Mouse (Mus musculus) hindbrain, embryonic 11.5 days (tissue): ENCODE results near the gene Nup85. TPM values are rescaled to one million over a fixed set of nuclear protein-coding genes. Genes with fewer than 3 reads are reported as not detected.

Experiments
- ATAC-seq: fragments of 200-750 bp; cut with Nextera tagmentation; 2 replicates; pipeline ENCODE4 v1.8.0; 2017; ENCODE audit warnings: mild to moderate bottlenecking, moderate TSS enrichment, moderate library complexity; ENCODE audit not compliant: low FRiP score
- DNase-seq: peaks from one replicate; pipeline ENCODE4 v3.0.0-alpha.2; 2015; ENCODE audit warnings: low spot score
- H3K27ac ChIP-seq: fragments of 300-500 bp; sonication (generic); 2 replicates; pipeline ENCODE4 v1.5.1; 2014; ENCODE audit warnings: mild to moderate bottlenecking, low read depth, low read length
- H3K27me3 ChIP-seq: fragments of 300-500 bp; sonication (generic); 2 replicates; pipeline ENCODE4 v1.6.1; 2014; ENCODE audit warnings: mild to moderate bottlenecking, low read length, moderate library complexity, mixed read lengths; ENCODE audit not compliant: control insufficient read depth, insufficient read depth
- H3K36me3 ChIP-seq: fragments of 300-500 bp; sonication (generic); 2 replicates; pipeline ENCODE4 v1.6.1; 2014; ENCODE audit warnings: mild to moderate bottlenecking, low read length, moderate library complexity, mixed read lengths; ENCODE audit not compliant: control insufficient read depth, insufficient read depth
- H3K4me1 ChIP-seq: fragments of 300-500 bp; sonication (generic); replicated peaks from 2 replicates; pipeline ENCODE4 v1.6.1; 2014; ENCODE audit warnings: low read length, mixed read lengths; ENCODE audit not compliant: control insufficient read depth, insufficient read depth
- H3K4me2 ChIP-seq: fragments of 300-500 bp; sonication (generic); replicated peaks from 2 replicates; pipeline ENCODE4 v1.6.1; 2014; ENCODE audit warnings: mild to moderate bottlenecking, low read depth, low read length
- H3K4me3 ChIP-seq: fragments of 300-500 bp; sonication (generic); 2 replicates; pipeline ENCODE4 v1.5.1; 2014; ENCODE audit warnings: low read depth, low read length
- H3K9ac ChIP-seq: fragments of 300-500 bp; sonication (generic); 2 replicates; pipeline ENCODE4 v1.6.1; 2014; ENCODE audit warnings: low read depth, low read length
- H3K9me3 ChIP-seq: fragments of 300-500 bp; sonication (generic); 2 replicates; pipeline ENCODE4 v1.6.1; 2016; ENCODE audit warnings: low read length; ENCODE audit not compliant: control insufficient read depth
- WGBS: fragments of 180-500 bp; shearing (Covaris S2); extraction: QIAGEN DNeasy Blood & Tissue Kit; methylation state at CpG from one replicate; pipeline ENCODE4 v1.1.7; 2014; 5-methylcytosine and 5-hydroxymethylcytosine counted together
- polyA plus RNA-seq: library from polyadenylated mRNA; unstranded; fragments of >200 nt; fragmentation: Nextera tagmentation; extraction: Ambion mirVana; gene quantifications from 2 replicates; pipeline ENCODE4 v1.2.1, GENCODE M21; 2014

The Nup85 gene
- polyA plus RNA-seq, 1 experiment from 2014 or later: 156 TPM

- Histone ChIP-seq H3K4me3 (no peak overlapping the region), H3K36me3 (no peaks in the 10 kb centered on the region), H3K9ac (no peak overlapping the region), H3K4me2 (no peak overlapping the region), H3K9me3 (no peaks in the 10 kb centered on the region), H3K27ac (no peak overlapping the region), H3K27me3 (no peaks in the 10 kb centered on the region), H3K4me1 (no peaks in the 10 kb centered on the region; the same call in 1 of the 2 replicates)
- WGBS: 88% methylated on average over 10 of the region's 10 CpGs
- DNase-seq (no peak), ATAC-seq (no peak)
These were observed 50.3 kb downstream of the Nup85 start for GRCm38 (mm10) chr11:115614346-115615107.

GRCm38 (mm10) chr11:115615108-115615825, 51.0 kb downstream of the Nup85 start:
- WGBS: 86% methylated on average over 15 of the region's 15 CpGs
- H3K9ac ChIP-seq: no peak overlapping the region
- no peak overlapping the region for H3K4me2 ChIP-seq
- H3K36me3 ChIP-seq: no peaks in the 10 kb centered on the region
- no peak overlapping the region for H3K27ac ChIP-seq
- H3K27me3 ChIP-seq: no peaks in the 10 kb centered on the region
- H3K4me1 ChIP-seq: no peaks in the 10 kb centered on the region; the same call in 1 of the 2 replicates
- H3K9me3 ChIP-seq: no peaks in the 10 kb centered on the region
- H3K4me3 ChIP-seq: no peak overlapping the region
- ATAC-seq (no peak), DNase-seq (no peak)

- no peak for DNase-seq
- ATAC-seq: no peak
- Histone ChIP-seq H3K27me3 (no peaks in the 10 kb centered on the region), H3K4me3 (no peak overlapping the region), H3K9ac (no peak overlapping the region), H3K9me3 (no peaks in the 10 kb centered on the region), H3K36me3 (no peaks in the 10 kb centered on the region), H3K4me1 (no peaks in the 10 kb centered on the region; the same call in 1 of the 2 replicates), H3K27ac (no peak overlapping the region), H3K4me2 (no peak overlapping the region)
- 91% methylated on average over 6 of the region's 6 CpGs for WGBS
These were observed 51.6 kb downstream of the Nup85 start for GRCm38 (mm10) chr11:115615875-115616274.

GRCm38 (mm10) chr11:115616371-115616770, 52.1 kb downstream of the Nup85 start:
- Histone ChIP-seq H3K4me2 (no peak overlapping the region), H3K27ac (no peak overlapping the region), H3K27me3 (no peaks in the 10 kb centered on the region), H3K4me3 (no peak overlapping the region), H3K36me3 (no peaks in the 10 kb centered on the region), H3K4me1 (no peaks in the 10 kb centered on the region; the same call in 1 of the 2 replicates), H3K9me3 (no peaks in the 10 kb centered on the region), H3K9ac (no peak overlapping the region)
- 89% methylated on average over 7 of the region's 7 CpGs for WGBS
- ATAC-seq (no peak), DNase-seq (no peak)

- H3K9ac ChIP-seq: no peak overlapping the region
- H3K4me2 ChIP-seq: no peak overlapping the region
- ATAC-seq (no peak), DNase-seq (no peak)
- no peaks in the 10 kb centered on the region for H3K27me3 ChIP-seq
- no peaks in the 10 kb centered on the region for H3K9me3 ChIP-seq
- H3K4me3 ChIP-seq: no peak overlapping the region
- H3K27ac ChIP-seq: no peak overlapping the region
- H3K36me3 ChIP-seq: no peaks in the 10 kb centered on the region
- no peaks in the 10 kb centered on the region for H3K4me1 ChIP-seq
- WGBS: 76% methylated on average over 6 of the region's 6 CpGs
These were observed 52.7 kb downstream of the Nup85 start for GRCm38 (mm10) chr11:115616893-115617292.

- no peaks in the 10 kb centered on the region for H3K27me3 ChIP-seq
- ATAC-seq: no peak
- H3K9me3 ChIP-seq: no peaks in the 10 kb centered on the region
- DNase-seq: no peak
- H3K4me1 ChIP-seq: no peaks in the 10 kb centered on the region
- no peak overlapping the region for H3K9ac ChIP-seq
- H3K4me2 ChIP-seq: no peak overlapping the region
- 0 out of 2 replicates have a peak, but pooled peaks cover 2% of the 10 kb centered on the region for H3K36me3 ChIP-seq
- H3K27ac ChIP-seq: no peak overlapping the region
- H3K4me3 ChIP-seq: no peak overlapping the region
- WGBS: 88% methylated on average over 2 of the region's 2 CpGs
These were observed 53.8 kb downstream of the Nup85 start for GRCm38 (mm10) chr11:115618001-115618400.

GRCm38 (mm10) chr11:115618732-115619516, 54.7 kb downstream of the Nup85 start:
- no peaks in the 10 kb centered on the region for H3K27me3 ChIP-seq
- no peak overlapping the region for H3K9ac ChIP-seq
- WGBS: 85% methylated on average over 16 of the region's 16 CpGs
- ATAC-seq: no peak
- H3K36me3 ChIP-seq: 0 out of 2 replicates have a peak, but pooled peaks cover 2% of the 10 kb centered on the region
- H3K27ac ChIP-seq: no peak overlapping the region
- DNase-seq: no peak
- no peak overlapping the region for H3K4me2 ChIP-seq
- H3K9me3 ChIP-seq: no peaks in the 10 kb centered on the region
- H3K4me1 ChIP-seq: no peaks in the 10 kb centered on the region
- H3K4me3 ChIP-seq: no peak overlapping the region

- no peak overlapping the region for H3K27ac ChIP-seq
- H3K4me1 ChIP-seq: no peaks in the 10 kb centered on the region
- H3K4me3 ChIP-seq: no peak overlapping the region
- H3K27me3 ChIP-seq: no peaks in the 10 kb centered on the region
- no peak for DNase-seq
- H3K4me2 ChIP-seq: no peak overlapping the region
- no peak overlapping the region for H3K9ac ChIP-seq
- WGBS: 98% methylated on average over 7 of the region's 7 CpGs
- 0 out of 2 replicates have a peak, but pooled peaks cover 2% of the 10 kb centered on the region for H3K36me3 ChIP-seq
- no peaks in the 10 kb centered on the region for H3K9me3 ChIP-seq
- ATAC-seq: no peak
These were observed 55.7 kb downstream of the Nup85 start for GRCm38 (mm10) chr11:115619949-115620348.
